Mouse (Mus musculus): ENCODE data around the gene Ipmk.
"Not testable (repeated sequence)": the region's sequence is repeated elsewhere in the genome, so short reads cannot be mapped to it uniquely, and the experiment has no call there.

The Ipmk gene

DNA sequence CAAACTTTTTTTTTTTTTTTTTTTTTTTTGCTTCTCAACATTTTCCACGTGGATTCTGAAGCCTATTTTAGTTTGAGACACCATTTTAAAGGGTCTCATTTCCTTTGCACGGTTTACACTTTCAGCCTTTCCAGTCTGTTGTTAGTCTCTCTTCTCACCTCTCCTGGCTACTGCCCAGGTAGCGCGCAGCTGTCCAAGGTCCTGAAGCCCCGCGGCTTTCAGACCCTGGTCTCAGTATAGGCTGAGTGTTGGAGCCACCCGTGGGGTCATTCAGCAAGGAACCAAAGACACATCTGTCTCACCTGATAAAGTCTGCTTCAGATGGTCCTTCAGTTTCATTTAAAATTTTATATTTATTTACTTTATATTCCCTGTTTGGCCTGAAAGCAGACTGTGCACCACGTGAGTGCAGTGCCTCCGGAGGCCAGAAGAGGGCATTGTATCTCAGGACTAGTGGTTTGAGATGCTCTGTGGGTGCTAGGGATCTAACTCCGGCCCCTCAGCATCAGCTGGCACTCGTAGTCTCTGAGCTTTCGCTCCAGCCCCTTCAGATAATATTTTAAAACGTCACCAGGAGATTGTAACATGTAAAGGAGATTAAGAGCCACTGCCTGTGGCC lies 80.8 kb downstream of the Ipmk start:
- DNase-seq = peak; percentile 32

DNA sequence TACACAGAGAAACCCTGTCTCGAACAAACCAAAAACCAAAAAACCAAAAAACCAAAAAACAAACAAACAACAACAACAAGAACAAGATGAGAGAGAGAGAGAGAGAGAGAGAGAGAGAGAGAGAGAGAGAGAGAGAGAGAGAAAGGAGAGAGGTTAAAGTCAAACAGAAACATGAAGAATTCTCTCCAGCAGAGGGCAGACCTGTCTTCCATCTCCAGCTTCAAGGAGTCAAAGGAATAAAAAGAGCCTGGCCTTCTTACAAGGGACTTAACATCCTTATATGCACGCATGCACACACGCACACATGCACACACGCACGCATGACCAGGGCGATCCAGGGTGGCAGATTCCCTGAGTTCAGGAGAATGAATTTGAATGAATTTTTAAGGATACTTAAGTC lies 83.1 kb downstream of the Ipmk start:
- DNase-seq = no peak

DNA sequence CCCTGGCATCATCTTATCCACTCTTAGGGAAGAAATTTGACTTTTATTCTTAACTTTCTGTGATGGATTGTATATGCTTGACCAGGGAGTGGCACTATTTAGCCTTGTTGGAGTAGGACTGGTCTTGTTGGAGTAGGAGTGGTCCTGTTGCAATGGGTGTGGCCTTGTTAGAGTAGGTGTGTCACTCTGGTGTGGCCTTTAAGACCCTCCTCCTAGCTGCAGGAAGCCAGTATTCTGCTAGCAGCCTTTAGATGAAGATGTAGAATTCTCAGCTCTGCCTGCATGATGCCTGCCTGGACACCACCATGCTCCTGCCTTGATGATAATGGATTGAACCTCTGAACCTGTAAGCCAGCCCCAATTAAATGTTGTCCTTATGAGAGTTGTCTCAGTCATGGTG lies 95.5 kb downstream of the Ipmk start:
- DNase-seq = no peak

DNA sequence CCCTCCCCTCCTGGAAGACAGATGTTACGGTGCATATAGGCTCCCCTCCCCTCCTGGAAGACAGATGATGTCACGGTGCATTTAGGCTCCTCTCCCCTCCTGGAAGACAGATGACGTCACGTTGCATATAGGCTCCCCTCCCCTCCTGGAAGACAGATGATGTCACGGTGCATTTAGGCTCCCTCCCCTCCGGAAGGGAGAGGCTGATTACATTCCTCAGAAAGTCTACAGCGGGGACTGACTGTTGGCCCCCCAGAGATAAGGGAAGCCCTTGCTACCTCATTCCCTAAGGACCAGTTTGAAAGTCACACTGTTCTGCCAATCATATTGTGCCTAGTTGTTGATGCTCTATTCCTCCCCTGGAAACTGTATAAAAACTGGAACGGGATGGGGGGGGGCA lies 100.1 kb downstream of the Ipmk start:
- DNase-seq = no peak

DNA sequence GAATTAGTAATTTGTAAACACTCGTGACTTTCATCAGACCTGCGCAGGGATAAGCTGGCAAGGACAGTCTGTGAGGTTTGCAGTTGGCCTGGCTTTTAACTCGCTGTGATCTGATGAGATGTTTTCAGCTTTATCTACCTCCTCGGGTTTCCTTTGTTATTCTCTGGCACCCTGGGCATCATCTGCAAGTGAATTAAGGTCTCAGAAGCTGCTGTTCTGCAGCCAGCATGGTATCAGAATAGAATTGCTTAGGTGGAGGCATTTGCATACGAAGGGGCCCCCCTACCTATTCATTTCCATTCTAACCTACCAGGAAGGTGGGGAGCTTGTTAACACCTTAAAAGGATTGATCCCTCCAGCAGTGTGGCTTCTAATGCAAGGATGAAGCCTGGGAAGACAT lies 100.7 kb downstream of the Ipmk start:
- DNase-seq = no peak

DNA sequence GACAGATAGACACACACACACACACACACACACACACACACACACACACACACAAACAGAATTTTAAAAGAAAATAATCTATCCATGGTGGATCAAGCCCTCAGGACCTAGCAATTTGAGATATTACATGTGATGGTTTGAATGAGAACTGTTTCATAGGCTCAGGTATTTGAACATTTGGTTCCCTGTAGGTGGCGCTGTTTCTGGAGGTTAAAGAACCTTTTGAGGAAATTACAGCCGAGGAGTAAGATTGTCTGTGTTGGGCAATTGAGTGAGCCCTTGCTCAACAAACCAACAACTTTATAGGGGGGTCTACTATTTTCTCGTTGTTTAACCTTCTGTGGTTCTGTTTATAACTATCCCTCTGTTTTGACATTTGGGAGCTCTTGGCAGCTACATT lies 107.8 kb downstream of the Ipmk start:
- DNase-seq = no peak

DNA sequence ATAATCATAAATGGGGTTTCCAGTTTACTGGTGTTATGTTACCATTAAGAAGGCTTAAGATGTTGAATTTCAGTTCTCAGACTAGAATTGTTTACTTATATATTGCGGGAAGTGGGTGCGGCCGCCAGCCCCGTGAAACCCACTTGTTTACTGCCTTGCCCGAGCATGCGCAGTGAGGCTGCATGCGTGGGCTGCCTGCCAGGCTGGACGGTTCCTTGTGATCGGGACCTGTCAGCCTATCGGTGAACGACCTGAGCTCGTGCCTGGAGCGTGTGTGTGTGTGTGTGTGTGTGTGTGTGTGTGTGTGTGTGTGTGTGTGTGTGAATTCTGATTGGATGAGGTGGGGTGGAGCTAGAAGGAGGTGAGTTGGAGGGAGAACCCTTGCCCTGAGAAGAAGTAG lies 114.8 kb downstream of the Ipmk start:
- DNase-seq = not testable (repeated sequence)

DNA sequence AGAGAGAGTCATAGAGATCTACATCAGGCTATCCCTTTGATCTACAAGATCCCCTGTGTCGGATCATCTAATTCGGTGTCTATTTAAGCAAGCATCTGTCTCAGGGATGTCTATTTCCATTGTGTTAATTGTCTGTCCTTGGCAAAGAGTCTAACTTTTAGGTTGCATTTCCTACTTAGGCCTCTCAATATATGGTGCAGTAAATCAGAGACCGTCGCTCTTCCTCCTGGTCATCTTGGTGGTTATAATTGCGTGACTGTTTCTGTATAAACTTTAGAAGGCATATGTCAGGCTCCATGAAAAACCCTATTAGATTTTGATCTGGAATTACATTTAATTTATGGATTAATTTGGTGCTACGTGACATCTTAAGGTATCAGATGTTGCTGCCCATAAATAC lies 116.9 kb downstream of the Ipmk start:
- DNase-seq = no peak

DNA sequence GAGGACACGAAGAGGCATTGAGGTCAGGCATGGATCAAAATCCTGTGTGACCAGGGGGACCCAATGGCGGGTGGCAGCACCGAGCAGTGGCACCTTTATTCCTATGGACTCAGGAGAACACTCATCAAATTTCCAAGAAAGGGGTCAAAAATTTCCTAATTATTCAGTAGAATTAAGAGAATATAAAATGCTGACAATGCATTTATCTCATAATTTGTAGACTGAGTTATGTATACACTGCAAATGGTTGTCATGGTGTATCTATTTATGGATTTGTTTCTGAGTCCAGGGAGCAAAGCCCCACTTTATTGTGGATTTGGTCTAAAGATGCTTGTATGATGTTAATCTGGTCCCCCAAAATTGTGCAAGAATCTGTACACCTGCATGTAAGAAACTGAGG lies 120.8 kb downstream of the Ipmk start:
- DNase-seq = no peak

DNA sequence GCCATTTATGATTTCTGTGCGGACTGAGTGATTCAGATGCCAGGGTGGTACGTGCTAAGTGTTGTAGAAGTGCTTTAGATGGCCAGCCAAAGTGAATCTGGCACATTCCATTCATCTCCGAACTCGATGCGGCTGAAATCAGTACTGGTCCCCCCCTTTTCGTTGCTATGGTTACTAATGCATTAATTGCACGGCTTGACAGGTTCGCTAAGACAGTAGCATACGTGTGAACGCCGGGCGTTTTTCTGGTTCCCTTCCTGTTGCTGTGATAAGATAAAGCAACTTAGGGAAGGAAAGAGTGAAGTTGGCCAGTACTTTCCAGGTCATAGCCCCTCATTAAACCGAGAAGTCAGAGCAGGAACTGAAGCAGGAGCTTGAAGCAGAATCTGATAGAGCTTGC lies 122.2 kb downstream of the Ipmk start:
- DNase-seq = no peak

DNA sequence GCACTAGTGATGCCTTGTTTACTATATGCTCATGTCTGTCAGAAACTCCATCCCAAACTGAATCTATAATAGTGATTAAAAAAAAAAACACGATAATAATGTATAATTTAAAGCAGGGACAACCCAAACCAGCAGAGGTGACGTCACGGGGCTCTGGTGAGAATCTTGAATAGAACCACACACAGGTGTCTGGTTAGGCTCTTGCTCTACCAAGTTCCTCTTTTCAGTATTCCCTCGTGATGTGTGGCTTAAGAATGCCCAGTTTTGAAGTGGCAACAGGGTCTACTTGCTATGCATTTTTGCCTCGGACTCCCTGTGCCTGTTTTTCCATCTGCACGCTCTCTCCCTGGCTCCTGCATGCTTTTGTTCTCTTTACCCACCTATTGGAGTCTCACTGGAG lies 124.5 kb downstream of the Ipmk start:
- DNase-seq = no peak

DNA sequence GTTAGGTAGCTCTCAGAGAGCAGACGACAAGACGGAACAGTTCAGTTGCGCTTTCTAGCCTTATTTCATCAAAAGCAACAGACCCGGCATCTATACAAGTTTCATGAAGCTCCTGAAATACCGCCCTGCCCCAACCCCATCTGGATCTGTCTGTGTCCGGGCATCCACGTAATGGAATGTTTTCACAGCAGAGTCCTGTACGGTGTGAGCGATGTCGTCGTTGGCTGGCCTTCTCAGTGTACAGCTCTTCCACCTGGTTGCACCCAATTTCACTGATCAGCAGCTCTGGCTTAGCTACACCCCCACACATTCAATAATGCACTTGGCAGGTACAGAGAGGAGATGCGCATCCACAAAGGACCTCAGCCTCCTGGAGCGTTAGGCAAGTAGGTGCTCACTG lies 126.0 kb downstream of the Ipmk start:
- no peak for DNase-seq

DNA sequence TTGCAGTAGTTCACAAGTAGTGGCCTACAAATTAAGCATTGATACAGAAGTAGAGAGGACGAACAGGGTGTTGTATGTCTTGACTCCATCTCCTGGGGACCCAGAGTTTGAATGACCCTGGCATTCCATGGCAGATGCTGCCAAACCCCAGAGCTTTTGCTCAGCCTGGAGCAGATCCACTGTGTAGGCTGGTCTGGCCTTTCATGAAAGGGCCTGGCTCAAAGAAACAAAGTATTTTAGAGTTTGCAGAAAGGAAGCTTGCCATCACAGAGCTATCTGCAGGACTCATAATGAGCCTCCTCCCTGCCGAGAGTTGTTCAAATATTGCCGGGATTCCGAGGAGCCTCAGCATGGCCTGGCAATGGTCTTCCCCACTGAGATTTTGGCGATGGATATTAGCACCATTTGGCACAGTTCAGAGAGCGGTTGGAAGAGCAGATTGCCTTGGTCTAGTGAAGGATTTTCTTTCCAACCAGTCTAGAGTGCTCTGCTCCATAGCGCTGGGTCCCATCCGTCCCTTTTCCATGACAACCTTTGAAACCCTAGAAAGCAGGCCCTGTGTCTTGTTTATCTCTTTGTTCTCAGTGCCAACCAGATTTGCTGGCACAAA lies 129.0 kb downstream of the Ipmk start:
- DNase-seq = no peak

DNA sequence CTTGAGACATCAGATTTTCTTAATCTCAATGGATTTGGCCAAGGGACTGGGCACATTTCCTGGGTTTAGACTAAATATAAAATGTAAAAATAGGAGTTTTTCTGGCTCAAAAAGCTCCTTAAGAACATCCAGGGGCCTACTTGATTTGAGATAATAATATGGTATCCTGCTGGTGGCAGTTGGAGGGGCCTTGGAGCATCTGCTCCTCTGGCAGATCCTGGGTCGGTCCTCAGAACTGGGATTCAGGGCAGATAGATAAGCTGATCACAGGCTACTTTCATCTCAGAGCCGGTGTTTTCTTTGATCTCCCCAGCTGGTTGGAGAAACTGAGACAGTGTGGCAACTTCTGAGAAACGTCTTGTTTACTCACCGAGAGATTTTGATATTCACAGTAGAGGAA lies 129.6 kb downstream of the Ipmk start:
- DNase-seq = no peak

DNA sequence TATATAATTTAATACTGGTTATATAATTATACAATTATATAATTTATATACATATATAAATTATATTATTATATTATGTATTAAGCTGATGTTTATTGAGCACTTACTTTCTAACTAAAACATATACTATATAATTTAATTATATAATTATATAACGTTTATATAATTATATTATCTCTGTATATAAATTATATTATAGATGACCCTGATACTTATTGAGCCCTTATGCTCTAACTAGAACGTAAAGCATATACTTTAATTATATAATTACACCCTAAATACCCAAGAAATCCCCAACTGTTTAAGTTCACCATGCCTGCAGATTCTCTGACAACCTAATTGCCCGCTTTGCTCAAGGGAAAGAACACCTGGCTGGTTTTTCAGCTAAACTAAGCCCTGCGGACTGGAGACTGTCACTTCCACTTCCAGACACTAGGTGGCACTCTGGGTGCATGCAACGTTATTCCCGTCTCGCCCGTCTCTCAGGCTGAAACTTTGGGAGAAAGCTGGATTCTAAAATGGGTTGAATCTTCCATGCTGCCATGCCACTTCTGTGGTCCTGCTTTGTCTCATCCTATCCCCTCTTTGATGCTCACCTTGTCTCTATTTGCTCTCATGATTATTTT lies 132.2 kb downstream of the Ipmk start:
- peak; percentile 76 for DNase-seq
